Mouse (Mus musculus) layer of hippocampus, adult 9-11 months (tissue): ENCODE results near the gene Cisd2.

Experiments used
- DNase-seq: peaks from one replicate; pipeline ENCODE4 v3.0.0; 2022

The Cisd2 gene

DNA sequence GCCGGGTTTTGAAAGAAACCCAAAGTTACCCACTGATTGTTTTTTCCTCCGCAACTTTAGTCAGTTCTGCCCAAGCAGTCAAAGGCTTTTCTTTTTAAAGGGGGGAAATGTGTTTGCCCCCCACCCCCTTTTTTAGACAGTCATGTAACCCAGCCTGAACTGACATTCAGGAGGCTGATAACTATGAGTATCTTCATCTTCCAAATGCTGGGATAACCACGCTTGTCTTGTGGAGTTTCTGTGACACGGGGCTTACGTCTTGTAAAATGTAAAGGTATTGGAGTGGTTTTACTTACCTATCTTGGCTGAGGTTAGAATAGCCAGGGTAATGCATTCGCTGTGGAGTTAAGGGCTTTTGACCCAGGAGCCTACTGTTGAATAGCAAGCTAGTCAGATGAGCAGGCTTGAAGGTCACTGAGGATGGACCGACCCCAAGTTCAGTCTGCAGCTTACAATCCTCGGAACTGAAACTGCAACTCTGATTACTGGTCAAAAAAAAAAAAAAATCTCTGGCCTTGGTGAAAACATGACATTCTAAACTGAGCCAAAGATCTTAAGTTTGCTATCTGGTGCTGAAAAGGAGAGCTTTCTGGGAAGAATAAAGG is at the start of gene Cisd2:
Gene Cisd2, minus strand, starts transcription at position 318 of the 605 bp plus-strand sequence.
- no peak for DNase-seq

DNA sequence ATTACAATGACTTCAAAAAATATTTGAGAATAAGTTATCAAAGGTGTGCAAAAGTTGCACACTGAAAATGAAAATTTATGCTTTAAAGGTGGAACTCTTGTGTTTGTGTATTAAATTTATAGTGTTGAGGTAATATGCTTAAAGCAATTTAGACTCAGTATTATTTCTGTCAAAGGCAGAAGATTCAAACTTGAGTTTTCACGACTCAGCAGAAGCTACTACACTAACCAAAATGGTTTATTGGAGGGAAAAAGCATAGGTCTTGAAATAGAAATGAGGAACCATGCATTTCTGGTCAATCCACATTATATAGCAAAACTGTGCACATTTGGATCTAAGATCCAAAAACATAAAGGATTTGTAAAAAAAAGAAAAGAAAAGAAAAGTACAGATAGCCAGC is 47.1 kb upstream of the Cisd2 start:
- DNase-seq = no peak

DNA sequence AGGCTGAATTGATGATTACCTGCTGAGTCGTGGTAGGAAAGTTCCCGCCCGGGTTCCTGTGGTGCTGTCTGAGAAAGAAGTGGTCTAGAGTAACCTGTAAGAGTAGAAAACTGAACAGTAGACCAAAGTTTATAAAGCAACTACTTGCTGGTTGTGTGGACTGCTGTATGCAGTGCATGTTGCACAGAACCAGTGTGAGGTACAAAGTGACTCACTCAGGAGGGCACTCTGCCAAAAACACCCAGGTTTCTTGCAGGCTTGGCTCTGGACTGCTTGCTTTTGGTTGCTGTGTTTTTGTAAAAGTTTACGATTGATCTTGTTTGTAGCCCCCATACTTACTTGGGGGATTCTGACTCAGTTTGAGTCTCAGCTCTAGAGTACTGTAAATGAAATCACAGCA is 46.2 kb upstream of the Cisd2 start:
- DNase-seq = peak; percentile 61

DNA sequence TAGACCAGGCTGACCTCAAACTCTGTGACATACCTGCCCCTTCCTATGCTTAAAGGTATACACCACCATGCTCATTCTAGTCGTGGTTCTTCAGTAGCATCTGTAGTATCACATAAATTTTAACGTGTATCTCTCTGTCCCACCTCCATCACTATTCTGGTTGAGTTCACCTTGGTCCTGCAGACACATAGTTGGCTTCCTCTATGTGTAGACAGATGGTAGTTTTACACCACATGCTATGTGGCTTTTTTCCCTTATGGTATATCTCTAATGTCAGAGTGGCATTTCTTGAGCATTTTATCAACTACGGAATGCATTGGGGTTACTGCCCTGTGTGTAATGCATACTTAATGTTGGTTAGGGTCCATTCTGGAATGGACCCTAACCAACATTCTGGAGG is 45.4 kb upstream of the Cisd2 start:
- no peak for DNase-seq

DNA sequence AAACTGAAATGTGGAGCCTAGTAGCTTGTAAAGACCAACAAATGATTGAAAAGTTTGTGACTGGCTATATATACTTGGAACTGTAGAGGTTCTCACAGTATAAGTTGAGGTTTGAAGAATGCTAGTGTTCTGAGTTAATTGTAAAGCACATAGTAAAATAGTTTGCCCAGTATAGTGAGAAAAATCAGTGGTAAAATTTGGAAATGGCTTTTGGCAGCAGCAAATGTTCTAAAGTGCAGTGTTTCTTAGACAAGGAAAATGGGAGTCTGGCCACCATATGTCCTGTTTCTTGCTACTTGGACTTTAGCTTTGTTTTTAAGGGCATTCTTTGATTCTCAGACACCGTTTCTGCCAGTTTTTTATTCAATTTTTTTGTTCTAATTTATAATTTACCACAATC is 44.7 kb upstream of the Cisd2 start:
- DNase-seq = no peak

DNA sequence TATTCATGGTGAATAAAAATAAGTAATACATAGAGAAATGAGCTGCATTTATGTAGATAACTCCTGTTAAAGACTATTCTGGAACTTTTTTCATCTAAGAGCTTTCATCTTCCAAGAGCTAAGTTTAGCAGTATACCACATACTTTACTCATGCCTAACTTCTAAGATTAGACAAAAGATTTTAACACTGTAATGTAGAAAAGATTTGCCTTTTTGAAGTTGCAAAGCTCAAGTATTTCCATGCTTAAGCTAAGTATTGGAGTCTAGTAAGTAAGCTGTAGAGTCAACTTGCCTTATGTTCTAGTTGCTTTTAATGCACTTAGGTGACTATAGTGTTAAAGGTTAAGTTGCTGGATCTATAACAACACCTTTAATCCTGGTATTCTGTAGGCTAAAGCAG is 35.3 kb upstream of the Cisd2 start:
- no peak for DNase-seq

DNA sequence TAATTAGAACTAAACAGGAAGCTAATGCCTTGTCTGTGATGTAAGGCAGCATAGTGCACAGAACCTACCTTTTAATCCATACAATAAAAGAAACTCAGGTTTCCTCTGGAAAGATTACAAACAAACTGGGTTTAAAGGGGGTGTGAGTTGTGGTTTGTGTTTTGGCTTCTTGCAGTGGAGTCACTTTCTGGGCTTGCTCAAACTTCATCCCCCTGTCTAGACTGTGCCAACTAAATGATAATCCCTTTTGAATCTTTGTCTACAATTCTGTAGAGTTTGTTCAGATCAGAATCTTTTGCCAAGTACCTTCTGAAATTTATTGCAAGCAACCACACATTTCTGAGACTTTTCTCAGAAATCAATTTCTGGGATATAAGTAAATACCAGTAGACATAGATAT is 21.2 kb upstream of the Cisd2 start:
- no peak for DNase-seq

DNA sequence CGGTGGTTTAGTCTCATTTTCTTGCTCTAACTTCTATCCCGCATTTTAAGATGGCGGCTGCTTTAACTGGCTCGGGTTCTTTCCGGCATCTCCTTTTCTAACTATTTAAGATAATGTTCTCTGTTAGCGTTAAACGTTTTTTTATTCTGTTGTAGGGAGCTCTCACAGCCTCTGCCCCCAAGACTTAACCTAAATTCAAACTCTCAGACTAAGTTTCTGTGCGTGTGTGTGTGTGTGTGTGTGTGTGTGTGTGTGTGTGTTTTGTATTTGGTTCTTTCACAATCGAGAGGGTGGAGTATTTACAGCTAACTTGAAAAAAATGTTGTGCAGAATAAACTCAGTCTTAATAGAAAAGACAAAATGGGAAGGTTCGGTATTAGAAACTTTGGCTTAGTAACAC is 16.9 kb upstream of the Cisd2 start:
- DNase-seq = no peak

DNA sequence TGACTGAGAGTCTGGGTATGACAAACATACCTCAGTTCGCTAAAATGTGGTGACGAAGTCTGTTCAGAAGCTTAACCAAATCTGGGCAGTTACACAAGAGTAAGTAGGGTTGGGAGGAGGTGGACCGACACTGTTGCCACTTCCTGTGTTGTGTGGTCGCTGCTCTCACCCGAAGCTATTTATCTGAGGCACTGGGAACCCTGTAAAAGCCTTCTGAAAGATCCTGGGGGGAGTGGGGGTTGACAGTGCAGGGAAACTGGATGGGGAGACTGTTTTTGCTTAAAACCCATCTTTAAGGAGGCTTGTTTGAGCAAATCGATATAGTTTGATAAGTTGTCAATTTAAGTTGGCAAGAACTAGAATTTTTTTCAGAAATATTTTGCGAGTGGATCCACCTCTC is 16.5 kb upstream of the Cisd2 start:
- peak; percentile 33 for DNase-seq

DNA sequence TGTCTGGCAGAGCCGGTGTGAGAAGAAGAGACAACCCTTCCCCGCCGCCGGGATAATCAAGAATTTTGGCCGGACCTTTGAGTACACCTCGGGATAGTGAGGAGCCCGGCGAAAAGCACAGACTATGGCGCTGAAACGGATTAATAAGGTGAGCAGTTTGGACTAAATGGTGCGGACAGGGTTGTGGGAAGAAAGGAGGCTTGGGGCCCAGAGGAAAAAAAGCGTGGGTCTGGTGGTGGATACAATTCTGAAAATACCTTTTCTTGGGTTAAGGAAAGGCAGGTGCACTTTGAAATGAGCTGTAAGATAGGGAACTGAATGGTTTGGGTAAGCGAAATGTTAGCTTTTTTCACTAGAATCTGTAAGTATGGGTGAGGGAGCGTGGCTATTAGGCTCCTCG is 15.9 kb upstream of the Cisd2 start:
- DNase-seq = no peak

DNA sequence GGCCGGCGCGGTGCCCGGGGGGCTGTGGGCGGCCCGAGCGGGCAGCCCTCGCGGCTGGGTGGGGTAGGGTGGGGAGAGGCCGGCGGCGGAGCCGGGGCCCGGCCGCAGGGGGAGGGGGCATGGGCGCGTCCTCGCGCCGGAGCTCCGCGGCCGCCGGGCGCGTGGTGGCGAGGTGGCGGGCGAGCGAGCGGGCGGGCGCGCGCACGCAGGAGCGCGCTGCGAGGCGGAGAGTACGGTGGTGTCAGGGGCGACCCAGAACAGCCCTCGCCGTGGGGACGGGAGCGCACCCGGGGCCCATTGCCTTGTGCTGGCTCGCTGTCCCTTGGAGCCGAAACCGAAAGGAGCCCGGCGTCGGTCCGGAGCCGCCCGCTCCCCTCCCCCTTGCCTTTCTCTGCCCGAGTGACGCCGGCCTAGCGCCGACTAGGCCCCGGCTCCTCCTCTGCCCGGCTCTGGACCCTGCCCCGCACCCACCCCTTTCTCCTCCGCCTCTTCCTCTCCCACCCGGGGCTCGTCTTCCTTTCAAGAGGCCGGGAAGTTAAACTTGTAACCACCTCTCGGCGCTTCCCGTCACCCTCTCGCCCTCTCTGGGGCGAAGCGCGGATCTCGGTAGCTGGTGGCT is 15.3 kb upstream of the Cisd2 start:
- DNase-seq = peak; percentile 76

DNA sequence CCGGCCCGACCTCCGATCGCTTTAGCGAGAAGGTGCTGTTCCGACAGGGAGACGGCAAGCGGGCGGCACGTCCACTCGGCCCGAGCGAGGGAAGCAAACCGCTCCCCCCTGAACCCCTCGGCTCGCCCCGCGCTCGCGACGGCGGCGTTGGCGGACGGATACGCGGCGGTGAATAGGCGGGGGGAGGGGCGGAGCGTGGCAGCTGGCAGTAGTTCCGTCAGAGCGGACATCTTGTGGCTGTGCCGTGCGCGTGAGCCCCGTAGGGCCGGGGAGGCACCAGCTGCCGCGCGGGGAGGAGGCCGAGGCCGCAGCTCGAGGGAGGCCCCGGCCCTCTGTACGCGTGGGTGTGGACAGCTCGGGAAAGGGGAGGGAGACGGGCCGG is 14.8 kb upstream of the Cisd2 start:
- peak; percentile 92 for DNase-seq

DNA sequence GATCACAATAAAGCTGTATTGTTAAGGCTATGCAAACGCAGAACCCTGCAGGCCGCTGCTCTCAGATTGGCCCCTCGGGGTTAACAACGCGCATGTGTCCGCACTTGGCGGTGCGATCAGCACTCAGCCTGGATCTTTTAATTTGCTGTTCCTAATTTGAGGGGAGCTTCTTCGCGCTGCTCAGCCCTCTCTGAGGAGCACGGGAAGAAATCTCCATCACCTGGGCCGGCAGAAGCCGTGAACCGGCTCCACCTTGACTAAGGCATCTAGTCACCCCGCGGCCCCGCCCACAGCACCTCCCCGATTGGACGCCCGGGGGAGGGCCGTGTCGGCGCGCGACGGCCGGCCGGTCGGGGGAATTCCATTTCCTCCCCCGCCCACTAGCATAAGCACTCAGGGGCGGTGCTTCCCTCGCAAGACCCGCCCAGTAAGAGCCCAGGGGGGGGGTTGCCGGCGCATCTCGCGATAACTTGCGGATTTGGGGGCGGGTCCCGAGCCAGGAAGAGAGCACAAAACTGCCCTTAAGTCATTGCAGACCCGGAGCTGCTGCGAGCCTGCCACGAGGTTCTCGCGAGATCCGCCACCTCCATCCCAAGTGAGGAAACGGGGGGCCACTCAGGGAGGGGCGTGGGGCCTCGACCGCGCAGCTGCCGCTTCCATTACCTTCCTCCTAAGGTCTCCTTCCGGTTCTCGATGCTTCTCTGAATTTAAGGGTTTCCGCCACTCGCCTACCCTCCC is 14.2 kb upstream of the Cisd2 start, which contains the start of gene Ube2d3:
Gene Ube2d3, plus strand, starts transcription at position 392 of the 738 bp plus-strand sequence.
- peak; percentile 100 for DNase-seq

DNA sequence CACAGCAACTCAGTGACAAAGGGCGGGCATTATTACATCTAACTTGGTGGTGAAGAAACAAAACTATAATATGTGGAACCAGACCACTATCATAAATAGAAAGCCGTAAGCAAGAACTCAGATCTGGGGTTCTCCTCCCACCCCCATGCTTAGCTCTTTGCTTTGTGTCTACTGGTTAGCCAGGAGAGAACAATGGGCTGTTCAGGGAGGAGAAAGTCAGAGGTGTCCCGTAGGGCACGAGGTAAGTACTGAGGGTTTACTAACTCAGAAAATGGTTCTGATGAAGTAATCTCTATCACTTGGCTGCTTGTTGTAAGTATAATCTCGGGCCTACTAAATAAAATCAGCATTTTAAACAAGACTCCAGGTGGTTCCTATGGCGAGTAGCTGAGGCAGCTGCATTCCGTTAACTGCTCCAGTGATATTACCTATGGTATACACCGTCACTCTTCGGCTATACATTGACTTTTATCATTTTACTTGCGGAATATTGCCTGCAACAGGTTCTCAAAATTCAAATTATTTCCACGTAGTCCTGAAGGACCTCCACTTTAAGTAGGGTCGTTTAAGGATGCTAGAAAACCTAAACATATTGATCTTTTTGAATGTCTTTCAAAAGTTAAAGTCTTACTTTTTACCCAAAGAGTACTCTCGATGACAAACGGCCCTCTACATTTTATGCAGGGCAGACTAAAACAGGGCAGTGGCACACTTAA is 13.3 kb upstream of the Cisd2 start:
- peak; percentile 15 for DNase-seq

DNA sequence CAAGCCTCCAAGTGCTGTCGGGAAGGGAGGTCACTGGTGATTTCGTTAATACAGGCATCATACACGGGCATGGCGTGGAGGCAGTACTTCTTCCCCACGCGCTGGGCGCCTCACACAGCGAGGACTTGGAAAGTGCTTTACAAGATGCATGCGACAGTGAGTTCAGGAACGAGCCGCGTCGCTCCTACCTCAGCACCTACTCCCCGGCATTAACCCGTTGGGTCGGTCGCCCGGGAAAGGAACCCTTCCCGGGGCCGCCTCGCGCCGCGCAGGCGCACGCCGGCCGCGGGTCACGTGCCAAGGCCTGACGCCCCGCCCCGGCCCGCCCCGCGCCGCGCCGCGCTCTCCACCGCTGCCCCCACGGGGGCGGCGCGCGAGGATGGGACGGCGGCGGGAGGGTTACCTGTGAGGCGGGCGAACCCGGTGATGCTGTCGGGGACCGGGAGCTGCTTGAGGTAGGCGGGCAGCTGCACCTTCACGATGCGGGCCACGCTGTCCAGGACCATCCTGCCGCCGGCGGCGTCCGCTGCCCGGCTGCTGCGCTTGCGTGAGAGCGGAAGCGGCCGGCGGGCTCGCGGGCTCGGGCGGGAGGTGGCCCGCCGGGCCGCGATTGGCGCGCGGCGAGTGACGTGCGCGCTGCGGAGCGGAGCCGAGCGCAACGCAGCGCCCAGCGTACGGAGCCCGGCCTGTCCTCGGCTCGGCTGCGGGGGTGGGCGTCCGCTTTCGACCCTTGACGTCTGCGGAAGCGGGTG is 693 bp downstream of the Cisd2 start:
- peak; percentile 80 for DNase-seq

DNA sequence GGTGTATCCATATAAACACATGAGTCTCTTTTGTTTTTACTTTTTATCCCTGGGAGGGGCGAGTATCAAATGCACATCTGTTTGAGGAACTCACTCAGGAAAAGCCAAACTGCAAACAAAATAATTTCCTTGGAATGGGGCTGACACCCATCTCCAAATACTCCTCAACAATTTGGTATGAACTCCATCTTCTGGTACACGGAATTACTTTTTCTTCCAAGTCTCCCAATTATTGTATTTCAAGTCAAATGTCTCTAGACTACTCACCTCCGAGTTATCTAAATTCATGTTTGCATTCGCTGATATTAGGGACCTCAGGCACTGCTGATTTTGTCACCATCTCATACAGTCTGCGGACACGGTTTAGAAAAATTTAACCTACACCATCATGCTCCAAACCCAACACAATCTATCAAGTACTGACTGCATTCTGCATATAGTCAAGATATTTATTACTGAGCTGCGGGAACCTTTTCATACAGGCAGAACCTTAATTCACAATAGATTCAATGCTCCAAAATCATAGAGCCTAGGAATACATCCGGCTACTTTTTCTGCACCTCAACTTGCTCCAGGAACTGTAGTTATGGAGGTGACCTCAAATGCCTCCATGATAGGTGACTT is 1.4 kb downstream of the Cisd2 start:
- no peak for DNase-seq

DNA sequence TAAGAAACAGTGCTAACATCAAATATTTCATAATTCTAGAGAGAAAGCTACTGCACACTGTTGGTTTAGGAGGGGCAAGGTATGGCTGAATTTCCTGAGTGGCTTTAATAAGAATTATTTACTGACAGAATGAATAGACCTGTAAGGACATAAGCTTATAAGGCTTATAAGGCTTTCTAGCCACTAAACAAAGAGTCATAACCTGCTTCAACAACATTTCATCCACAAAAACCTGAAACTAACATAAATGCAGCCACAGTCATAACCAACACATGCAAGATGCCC is 2.5 kb downstream of the Cisd2 start:
- DNase-seq = no peak

DNA sequence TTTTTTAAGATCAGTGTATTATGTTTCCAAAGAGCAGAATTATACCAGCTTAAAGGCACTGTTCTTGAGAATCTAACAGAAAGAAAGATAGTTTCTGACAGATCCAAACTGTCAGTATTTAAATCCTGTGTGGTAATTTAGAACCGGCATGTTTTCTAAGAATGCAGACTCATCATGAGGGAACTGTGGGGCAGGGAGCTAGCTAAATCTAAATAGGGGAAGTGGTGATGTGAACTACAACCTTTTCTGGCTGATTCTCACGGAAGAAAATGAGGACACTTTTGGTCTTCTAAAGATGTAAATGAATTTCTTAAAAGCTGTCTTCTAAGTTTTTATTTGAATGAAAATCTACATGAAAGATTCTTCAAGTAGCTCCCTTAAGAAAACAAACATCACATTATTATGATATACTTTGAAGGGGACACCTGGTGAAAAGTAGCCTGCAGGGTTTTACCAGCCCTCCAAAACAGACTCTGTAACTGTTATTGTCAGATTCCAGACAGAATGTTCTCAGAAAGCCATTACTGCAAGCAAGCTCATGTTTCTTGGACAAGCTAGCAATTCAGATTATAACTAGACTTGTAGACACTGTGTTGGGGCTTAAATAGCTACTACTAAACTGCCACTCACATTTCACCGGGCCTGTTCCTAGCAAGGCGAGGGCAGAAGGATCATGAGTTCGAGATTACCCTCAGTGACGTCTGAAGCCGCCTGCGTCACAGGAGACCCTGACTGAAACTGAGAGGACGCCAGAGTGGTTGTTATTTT is 3.0 kb downstream of the Cisd2 start:
- DNase-seq = no peak

DNA sequence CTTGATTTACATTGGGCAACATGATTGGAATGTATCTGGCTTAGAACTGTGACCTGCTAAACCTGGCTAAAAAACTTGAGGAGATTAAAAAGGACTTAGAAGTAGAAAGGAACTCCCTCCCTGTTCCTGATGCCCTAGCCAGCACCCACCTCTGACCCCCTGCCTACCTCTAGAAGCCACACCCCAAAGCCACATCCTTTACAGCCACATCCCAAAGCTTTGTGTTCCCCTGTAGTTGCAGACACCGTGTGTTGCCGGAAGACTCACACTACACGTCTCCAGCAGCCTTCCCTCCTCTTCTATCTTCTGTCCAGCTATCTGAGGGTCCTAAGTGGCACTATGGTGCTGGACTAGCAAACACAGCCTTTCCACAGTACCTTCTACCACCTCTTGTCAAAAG is 5.9 kb downstream of the Cisd2 start:
- no peak for DNase-seq

DNA sequence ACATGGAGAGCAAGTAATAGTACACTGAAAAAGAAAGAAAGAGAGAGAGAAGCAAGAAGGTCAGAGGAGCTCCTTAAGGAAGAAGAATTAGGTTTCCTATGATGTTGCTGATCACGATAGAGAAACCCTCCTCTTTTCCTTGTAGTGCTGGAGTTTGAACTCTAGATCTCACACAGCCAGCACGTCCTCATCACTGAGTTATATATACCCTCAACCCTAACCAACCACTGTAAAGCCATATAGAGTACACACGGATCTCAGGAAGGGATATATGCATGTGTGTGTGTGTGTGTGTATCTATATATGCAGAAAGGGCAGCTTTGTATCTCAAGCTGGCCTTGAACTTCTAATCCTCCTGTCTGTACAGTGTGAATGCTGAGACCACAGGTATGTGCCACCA is 6.5 kb downstream of the Cisd2 start:
- DNase-seq = no peak

DNA sequence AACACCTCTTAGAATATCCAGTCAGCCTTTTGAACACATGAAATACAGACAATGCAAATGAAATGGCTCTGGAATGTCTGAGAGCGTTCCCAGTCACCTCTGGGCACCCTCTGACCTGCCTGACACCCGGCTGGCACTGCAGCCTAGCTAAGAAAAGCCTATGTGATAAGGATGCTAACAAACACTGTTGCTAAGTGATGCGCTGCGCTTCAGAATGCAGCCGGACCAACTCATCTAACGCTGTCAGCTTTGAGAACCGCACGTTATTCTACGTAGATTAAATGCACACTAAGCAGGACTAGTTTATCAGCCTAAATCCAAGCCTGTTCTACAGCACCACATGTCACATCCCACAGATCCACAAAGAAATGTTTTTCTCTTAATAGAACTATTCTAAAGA is 11.9 kb downstream of the Cisd2 start:
- no peak for DNase-seq

DNA sequence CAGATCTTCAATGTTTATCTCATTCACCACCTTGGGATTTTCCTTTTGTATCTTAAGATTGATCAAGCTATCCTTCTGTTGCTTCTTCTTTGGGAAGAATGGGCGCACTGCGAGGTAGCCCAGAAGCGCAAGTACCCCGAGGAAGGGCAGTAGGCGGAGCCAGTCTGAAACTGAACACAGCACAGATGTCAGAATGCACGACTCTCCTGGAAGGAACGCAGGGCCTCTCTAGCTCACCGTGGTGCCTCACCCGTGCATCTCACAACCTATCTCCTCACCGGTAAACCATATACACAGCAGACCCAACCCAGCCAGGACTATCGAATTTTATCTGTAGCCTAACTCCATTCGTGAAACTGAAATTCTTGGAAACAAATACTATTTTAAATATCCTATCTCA is 12.7 kb downstream of the Cisd2 start:
- no peak for DNase-seq
